Mouse (Mus musculus) megakaryocyte, adult 5-6 weeks (primary cell): ENCODE measurements around the gene Hdac5. TPM values are rescaled to one million over a fixed set of nuclear protein-coding genes. Genes with fewer than 3 reads are reported as not detected.

Source experiments
- ATAC-seq: 2 replicates; pipeline ENCODE4 v1.8.0; 2016; ENCODE audit warnings: mild to moderate bottlenecking, inconsistent platforms; ENCODE audit not compliant: poor library complexity, severe bottlenecking
- total RNA-seq, 2 experiments: library from RNA; stranded (forward) in 1 of 2; stranded (reverse) in 1 of 2; fragments of 153-499, 151-499 nt in 1 of 2; fragments of 221-1000, 200-1000 nt in 1 of 2; gene quantifications; 2 replicates each; pipeline versions ENCODE4 v1.2.3 to v1.2.4; 2015 to 2017

Gene Hdac5
- total RNA-seq (2015) (35.0 and 47.6 TPM in 2 replicates), total RNA-seq (2017) (36.2 and 36.5 TPM in 2 replicates)

DNA sequence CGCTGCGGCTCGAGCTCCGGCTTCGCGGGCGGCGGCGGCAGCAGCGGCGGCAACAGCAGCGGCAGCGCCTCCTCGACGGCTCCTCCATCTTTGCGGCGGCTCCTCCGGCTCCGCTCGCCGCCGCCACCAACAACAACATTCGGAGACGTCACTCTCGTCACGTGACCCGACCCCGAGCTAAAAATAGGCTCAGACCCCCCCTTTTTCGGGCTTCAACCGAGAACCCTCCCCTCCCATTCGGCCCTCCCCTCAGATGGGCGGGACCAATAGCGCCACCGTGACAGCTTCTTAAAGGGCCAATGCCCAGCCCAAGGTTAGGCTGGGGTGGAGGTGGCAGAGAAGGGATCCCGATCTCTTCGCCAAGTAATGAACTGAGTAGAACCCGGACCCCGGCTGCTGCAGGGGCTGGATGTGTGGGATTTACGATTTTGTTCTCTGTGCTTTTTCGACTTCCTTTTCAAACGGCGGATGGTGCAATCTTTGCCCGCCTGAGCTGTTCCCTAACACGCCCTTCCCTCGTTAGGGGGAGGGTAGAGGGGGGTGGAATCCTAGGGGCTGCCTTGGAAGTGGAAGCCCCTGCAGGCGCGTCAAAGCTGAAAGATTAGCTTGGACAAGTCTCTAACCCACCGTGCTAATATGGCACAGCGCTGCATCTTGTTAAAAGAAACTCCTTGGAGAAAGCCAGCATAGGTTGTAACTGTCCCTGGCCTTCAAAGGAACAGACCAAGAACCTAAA, at the start of gene Hdac5:
TSS of gene Hdac5 (minus strand) at position 161 of the 736 bp plus-strand sequence.
- ATAC-seq = peak; percentile 96

DNA sequence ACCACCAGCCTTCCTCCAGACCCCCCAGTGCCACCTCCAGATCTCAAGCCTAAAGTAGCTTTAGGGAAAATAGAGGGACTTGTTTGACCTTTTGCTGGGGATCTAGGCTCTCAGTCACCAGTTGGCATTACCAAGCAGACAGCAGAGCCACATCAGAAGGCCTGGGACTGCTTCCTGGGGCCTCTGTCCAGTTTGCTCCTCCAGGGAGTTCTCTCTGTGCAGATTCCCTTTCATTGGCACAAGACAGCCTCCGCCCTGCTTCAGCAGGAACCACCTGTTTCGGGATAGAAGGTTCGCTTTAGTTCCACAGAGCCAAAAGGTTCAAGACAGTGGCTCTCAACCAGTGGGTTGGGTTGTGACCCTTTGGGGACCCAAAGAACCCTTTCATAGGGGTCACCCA, 49.6 kb upstream of the Hdac5 start:
- no peak for ATAC-seq

DNA sequence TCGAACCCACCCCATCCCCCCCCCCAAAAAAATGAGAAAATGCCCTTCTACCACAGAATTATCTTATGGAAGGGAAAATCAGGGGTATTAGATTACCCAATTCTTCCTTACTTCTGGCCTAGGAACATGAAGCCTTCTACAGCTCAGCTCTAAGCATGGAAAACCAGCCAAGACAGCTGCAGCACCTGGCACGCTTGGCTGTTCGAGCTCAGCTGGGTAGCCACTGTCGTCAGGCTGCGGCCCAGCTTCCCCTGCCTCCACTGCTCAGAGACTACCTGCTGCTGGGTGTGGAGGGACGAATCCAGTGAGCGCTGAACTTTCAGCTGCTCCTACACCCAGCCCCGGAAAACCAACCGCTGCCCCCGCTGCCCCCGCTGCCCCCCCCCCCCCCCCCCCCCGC, 47.8 kb upstream of the Hdac5 start:
- ATAC-seq = no peak

DNA sequence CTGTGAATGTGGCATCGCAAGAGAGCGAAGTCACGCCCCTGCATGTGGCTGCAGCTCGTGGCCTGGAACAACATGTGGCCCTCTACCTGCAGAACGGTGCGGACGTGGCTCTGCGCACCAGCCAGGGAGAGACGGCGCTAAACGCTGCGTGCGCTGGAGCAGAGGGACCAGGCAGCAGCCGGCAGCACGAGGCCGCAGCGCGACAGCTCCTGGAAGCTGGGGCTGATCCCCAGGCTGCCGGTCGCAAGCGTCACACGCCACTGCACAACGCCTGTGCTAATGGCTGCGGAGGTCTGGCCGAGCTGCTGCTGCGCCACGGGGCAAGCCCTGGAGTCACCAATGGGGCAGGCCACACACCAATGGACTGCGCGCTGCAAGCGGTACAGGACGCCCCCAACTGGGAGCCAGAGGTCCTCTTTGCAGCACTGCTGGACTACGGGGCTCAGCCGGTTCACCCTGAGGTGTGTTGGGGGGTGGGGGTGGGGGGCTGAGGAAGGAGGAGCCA, 46.5 kb upstream of the Hdac5 start:
- ATAC-seq = peak; percentile 51

DNA sequence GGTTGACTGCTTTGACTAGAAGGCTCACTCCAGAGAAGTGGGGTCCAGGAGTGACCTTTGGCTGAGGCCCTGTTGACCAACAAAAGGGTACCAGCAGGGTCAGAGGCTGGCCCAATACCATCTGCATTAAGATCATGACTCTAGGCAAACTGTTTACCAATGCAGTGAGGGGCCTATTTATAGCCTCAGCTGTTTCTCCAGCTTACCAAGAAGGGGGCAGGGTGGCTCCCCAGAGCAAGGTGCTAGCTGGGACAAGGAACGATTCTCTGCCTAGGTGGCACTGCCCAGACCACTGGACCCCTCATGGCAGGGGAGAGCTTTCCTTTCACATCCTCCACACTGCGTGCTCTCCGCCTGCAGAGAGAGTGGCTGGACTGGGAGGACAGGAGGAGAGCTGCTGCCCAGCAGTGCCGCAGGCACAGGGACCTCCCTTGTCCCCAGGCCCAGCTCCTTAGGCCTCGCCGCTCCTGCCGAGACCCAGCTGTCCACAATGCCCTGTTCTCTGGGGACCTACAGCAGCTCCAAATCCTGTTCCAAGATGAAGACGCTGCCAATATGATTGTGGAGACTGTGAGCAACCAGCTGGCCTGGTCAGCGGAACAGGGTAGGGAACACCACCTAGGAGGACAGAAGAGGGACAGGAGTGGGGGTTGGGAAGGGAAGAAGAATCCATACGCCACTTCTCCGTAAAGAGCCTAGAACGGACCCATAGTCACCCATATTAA, 38.7 kb upstream of the Hdac5 start, which contains the start of gene Asb16:
TSS of gene Asb16 (plus strand) at position 224 of the 725 bp plus-strand sequence.
- ATAC-seq = no peak

DNA sequence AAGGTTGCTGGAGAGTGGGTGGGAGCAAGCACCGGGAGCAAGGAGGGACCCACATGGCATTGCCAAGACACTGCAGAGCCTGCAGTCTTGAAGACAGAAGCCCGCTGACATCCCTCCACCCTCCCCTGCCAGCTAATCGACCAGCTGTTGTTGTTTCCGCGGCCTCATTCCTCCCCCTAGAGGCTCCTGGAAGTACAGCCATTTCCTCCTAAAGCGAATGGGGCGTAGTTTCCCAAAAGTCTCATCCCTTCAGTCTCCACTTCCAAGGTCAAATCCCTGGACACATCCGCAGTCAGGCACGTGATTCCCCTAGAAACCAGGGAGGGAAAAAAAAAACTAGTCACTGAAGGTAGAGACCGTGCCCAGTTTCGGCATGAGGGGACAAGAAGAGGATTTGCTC, 37.5 kb upstream of the Hdac5 start:
- peak; percentile 87 for ATAC-seq

DNA sequence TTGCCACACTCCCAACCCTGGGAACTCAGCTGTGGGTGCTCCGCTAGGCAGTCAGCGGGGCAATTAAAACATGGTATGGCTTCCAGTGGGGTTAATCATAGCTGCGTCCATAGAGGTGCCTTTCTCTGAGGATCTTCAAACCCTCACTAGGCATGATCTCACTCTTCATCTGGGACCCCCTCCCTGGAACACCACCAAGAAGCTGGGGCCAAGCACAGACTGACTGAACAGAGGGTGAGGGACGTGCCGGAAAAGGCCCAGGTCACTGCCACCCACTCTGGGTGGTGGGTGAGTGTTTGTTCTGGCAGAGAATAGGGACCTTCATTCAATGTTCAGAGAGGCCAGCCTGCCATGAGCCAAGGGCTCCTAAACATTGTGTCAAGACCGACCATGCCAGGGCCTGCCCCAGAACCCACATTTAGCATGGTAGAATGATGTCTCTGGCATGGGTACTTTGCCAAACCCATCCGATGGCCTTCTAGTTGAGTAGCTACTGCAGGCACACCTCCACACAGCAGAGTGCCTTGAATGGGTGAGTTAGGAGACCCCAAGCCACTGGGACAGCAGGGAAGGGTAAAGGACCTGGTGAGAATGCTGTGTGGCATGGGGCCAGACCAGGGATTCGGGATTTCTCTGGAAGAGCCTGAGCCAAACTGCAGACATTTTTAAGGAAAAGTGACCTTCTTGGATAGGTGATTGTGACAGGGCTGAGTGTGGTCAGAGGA, 36.8 kb upstream of the Hdac5 start:
- ATAC-seq = no peak

DNA sequence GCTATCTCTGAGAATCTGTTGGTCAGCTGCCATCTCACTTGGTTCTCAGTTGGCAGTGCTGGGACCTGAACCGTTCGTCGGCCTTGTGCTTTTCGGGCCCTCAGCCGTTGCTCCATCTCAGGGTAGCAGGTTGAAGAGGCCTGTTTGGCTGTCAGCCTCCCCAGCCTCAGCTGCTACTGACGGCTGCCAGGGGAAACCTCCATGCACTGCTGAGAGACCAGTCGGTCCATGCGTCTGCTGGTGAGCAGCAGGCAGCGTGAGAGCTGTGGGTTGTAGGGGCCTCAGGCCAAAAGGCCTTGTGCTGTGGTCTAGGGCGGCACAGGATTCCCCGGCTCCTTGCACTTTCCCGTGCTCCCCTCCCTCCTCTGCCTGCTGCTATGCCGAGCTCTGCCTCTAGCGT, 35.9 kb upstream of the Hdac5 start:
- ATAC-seq = no peak

DNA sequence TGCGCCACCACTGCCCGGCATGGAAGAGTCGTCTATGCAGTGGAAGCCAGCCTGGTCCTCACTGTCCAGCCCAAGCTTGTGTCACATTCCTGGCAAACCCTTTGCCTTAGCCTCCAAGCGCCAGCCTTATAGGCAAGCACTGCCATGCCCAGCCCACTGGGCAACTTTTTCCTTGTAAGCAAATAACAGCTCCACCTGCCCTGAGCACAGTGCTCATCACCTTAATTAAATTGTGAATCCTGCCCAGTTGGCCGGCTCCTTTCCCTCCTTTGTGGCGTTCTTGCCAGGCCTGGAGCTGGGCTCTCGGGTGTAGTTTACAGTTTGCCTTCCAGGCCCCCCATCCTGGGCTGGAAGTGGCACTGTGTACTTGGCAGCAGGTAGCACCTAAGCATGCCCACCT, 33.2 kb upstream of the Hdac5 start:
- ATAC-seq = no peak

DNA sequence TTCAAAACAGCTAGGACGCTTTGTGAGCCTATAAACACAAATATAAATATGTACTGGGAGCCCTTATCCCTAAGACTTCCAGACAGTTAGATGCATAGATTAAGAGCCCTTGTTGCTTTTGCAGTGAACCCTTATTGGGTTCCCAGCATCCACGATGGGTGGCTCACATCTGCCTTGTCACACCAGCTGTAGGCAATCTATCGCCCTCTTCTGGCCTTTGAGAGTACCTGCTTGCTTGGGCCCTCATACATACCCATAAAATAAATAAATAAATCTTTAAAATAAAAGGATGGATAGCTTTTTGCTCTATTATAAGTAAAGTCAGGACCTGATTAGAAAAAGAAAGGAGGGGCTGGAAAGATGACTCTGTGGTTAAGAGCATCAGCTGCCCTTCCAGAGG, 28.6 kb upstream of the Hdac5 start:
- no peak for ATAC-seq

DNA sequence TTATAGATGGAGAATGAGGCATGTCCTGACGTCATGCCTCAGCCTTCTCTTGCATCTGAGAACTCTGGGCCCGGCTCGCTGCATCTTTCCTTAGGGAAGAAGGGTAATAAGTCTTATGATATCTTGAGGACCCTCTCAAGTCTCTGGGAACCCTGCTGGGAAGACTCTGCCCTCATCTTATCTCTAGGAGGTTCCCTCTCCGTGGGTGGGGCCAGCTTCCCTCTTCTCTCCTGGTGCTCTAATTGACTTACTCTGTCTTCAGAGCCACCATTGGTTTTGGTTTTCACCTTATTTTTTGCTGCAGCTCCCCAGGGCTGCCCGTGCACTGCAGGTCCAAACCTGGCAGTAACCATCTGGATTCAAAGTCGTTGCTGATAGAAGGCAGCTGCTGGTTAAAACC, 28.1 kb upstream of the Hdac5 start:
- ATAC-seq = no peak

DNA sequence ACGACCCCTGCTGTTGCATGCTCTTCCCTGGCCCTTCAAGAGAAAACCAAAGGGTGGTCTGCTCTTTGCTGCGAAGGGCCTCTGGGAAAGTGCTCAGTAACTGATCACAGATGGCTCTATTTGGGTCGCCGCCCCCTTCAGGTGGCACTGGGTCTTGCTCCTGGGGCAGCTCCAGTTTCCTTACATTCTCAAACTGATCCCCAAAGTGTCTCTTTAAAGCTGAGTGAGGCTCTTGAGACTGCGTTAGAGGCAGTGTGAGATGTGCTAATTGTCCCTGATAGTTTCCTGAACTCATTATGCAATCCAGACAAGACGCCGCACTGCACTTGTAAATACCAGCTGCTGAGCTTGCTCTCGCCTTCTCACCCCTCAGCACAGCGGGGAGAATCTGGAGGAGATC, 27.5 kb upstream of the Hdac5 start:
- no peak for ATAC-seq

DNA sequence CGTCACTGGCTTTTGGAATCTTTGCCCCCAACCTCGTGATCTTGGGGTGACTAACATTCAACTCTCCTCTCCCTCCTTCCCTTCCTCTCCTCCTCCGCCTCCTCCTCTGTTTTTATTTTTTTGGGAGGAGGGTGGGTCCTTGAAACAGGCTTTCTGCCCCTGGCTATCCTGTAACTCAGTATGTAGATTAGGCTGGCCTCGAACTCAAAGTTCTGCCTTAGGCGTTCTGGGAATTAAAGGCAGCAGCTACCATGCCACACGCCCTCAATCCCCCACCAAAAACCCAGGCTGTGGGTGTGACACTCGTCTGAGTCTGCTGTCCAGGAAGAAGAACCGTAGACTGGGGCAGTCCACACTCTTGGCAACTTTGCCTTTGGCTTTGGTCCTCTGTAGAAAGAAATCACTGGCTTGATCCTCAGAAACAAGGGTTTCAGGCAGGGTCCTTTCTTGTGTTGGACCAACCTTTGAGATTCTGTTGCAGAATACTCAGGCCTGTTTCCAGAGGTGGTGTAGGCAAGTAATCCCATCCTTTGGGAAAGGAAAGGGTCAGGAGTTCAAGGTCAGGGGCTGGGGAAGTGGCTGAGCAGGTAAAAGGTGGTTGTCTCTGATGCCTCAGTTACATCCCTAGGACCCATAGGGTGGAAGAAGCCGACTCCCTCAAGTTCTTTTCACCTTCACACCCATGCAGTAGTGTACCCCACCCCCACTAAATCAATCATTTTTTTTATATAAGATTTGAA, 19.6 kb upstream of the Hdac5 start:
- ATAC-seq = no peak

DNA sequence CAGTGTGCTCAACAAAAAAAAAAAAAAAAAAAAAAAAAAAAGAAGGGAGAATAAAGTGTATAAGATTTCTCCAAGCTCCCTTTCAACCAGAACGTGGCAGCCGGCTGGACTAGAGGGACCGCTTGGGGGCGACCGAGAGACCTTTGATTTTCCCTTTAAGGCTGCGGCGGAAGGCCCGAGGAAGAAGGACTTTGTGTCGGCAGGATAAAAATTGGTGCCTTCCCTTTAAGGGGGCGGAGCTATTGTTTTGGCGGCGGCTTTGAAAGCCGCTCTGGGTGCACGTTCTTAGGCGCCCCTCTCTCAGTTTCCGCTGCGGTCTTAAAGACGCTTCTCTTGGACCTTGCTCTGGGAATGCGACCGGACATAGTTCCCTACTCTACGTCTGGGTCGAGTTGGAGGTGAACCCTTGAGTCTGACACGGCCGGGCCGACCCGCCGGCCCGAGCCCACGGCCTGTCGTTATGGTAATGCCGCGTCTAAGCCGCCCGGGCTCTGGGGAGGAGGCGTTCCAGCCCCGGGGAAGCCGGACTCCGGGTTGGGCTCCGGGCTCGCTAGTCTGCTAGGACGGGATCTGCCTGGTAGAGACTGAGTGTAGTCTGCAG, 18.8 kb upstream of the Hdac5 start, which contains the start of gene BC030867:
TSS of gene BC030867 (plus strand) at position 253 of the 601 bp plus-strand sequence.
- peak; percentile 87 for ATAC-seq

DNA sequence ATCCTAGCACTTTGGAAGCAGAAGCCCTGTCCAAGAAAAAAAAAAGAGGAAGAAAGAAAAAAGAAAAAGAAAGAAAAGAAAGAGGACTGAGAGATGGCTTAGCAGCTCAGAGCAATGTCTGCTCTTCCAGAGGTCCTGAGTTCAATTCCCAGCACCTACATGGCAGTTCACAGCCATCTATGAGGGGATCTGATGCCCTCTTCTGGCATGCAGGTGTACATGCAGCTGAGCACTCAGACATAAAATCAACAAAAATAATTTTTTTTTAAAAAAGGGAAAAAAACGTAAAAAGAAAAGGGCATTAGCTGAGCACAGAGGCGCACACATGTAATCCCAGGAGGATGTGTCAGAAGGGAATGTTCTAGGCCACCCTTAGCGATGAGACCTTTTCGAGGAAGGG, 16.9 kb upstream of the Hdac5 start:
- no peak for ATAC-seq

DNA sequence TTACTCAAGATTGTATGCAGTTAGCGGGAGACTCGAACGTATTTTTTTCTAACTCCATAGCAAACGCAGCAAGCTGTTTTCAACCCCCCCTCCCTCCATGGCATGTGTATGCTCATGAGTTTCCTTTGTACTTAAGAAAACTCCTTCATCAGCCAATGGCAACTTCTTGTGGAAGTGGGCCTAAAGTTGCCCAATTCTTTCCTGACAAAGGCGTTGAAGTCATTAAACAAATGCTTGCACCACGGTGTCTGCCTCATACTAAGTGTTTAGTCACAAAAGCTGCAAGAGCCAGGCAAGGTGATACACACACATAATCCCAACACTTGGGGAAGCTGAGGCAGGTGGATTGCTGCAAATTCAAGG, 16.3 kb upstream of the Hdac5 start:
- ATAC-seq = peak; percentile 28; the same call in 1 of the 2 replicates

DNA sequence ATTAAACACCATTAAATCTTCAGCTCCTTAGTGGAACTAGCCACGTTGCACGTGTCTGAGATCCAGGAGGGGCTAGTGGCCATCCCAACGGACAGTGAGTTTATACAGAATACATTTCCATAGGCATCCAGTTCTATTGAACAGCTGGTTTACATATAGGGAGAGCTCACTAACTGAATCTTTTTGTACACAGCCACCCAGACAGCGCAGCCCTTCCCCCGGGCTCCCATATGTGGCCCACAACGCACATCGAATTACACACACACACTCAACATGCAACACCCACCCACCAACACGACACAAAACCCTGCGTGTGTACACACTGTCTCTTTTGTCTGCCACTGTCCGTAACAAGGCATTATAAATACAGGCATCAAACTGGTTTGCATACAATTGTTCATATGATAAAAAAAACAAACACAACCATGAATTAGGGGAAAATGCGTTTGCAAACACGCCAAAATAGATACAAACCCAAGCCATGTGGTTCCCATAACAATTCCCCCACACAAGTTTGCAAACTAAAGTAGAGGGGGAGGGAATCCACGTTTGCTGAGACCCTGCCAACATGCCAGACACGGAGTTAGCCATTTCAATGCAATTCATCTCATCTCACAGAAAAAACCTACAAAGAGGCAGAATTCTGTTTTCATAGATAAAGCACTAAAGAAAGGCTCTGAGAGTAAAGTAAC, 15.8 kb upstream of the Hdac5 start:
- no peak for ATAC-seq

DNA sequence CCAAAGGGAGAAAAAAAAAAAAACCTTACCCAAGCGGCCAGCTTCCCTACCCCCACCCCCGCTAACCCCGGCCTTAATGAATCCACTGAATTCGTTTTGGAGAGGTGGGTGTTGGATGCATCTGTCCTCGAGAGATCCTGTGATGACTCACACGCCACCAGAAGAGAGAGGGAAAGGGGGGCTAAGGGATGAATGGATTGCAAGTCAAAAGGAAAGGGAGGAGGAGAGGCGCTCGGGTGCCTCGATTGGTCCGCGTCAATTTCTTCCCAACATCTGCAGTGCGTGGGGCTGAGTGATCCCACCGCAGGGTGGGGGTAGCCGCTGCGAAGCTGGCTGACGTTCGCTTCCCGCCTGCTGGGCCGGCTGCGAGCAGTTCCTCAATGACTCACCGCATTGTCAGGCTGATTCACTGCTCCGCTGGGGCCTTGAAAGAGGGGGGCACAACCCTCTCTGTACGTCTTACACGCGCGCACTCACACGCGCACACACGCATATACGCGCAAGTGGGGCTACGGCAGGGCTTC, 15.0 kb upstream of the Hdac5 start:
- peak; percentile 87 for ATAC-seq

DNA sequence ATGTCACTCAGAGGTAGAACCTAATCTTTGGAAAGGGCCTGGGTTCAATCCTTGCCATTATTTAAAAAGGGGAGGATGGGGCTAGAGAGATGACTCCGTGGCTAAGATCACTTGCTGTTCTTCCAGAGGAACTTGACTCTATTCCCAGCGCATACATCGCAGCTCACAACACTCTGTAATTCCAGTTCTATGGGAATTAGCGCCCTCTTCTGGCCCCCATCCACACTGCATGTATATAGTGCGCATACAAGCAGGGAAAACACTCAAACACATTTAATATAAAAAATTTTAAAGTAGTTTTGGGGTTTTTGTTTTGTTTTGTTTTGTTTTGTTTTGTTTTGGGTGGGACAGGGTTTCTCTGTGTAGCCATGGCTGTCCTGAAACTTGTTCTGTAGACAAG, 11.9 kb upstream of the Hdac5 start:
- ATAC-seq = no peak
